Mouse (Mus musculus) heart, embryonic 11.5 days (tissue): Measurements from ENCODE around the gene Depp1. TPM values are rescaled to one million over a fixed set of nuclear protein-coding genes. Genes with fewer than 3 reads are reported as not detected.

Experiments used
- ATAC-seq: fragments of 200-750 bp; cut with Nextera tagmentation; replicated peaks from 2 replicates; pipeline ENCODE4 v1.8.0; 2017; ENCODE audit warnings: moderate library complexity; ENCODE audit not compliant: insufficient number of reproducible peaks, low FRiP score, low TSS enrichment
- H3K27ac ChIP-seq: fragments of 300-500 bp; sonication (generic); 2 replicates; pipeline ENCODE4 v1.5.1; 2014; ENCODE audit warnings: mild to moderate bottlenecking, low read depth, low read length
- H3K27me3 ChIP-seq: fragments of 300-500 bp; sonication (generic); 2 replicates; pipeline ENCODE4 v1.6.1; 2014; ENCODE audit warnings: mild to moderate bottlenecking, low read length, mixed read lengths; ENCODE audit not compliant: control insufficient read depth, insufficient read depth
- H3K36me3 ChIP-seq: fragments of 300-500 bp; sonication (generic); 2 replicates; pipeline ENCODE4 v1.6.1; 2014; ENCODE audit warnings: mild to moderate bottlenecking, low read length, moderate library complexity, mixed read lengths; ENCODE audit not compliant: control insufficient read depth, insufficient read depth
- H3K4me1 ChIP-seq: fragments of 300-500 bp; sonication (generic); 2 replicates; pipeline ENCODE4 v1.6.1; 2014; ENCODE audit warnings: low read length; ENCODE audit not compliant: control insufficient read depth, insufficient read depth
- H3K4me2 ChIP-seq: fragments of 300-500 bp; sonication (generic); 2 replicates; pipeline ENCODE4 v1.6.1; 2014; ENCODE audit warnings: mild to moderate bottlenecking, moderate library complexity
- H3K4me3 ChIP-seq: fragments of 300-500 bp; sonication (generic); 2 replicates; pipeline ENCODE4 v1.5.1; 2014; ENCODE audit warnings: low read depth, low read length
- H3K9ac ChIP-seq: fragments of 300-500 bp; sonication (generic); 2 replicates; pipeline ENCODE4 v1.6.1; 2014; ENCODE audit warnings: mild to moderate bottlenecking, low read depth, low read length, moderate library complexity
- H3K9me3 ChIP-seq: fragments of 300-500 bp; sonication (generic); replicated peaks from 2 replicates; pipeline ENCODE4 v1.6.1; 2016; ENCODE audit warnings: low read length; ENCODE audit not compliant: control insufficient read depth
- WGBS: fragments of 180-500 bp; shearing (Covaris S2); extraction: QIAGEN DNeasy Blood & Tissue Kit; methylation state at CpG from one replicate; pipeline ENCODE4 v1.1.7; 2014; ENCODE audit not compliant: insufficient replicate concordance; 5-methylcytosine and 5-hydroxymethylcytosine counted together
- polyA plus RNA-seq: library from polyadenylated mRNA; unstranded; fragments of >200 nt; fragmentation: Nextera tagmentation; extraction: Ambion mirVana; gene quantifications from 2 replicates; pipeline ENCODE4 v1.2.1, GENCODE M21; 2014

Depp1 gene
- polyA plus RNA-seq, 1 experiment from 2014 or later = 5.9 TPM

DNA sequence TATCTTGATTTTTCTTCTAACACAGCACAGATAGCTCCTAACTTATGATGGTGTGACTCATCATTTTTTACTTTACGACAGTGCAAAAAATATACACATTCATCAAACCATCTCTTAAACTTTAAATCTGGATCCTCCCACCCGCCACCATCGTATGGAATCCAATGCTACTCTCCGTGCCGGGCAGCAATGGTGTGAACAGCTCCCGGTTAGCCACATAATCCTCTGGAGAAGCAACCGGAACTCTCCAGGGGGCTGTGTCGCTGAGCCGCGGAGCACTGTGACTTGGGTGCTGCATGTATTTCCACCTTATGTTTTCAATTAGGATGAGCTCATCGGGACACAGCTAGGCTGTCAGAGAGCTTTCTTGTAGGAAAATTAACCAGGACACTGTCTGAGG, 7.5 kb upstream of the Depp1 start:
- WGBS = 76% methylated on average over 11 of the region's 11 CpGs
- H3K36me3 ChIP-seq = no peaks in the 10 kb centered on the region
- no peak overlapping the region for H3K4me3 ChIP-seq
- no peak overlapping the region for H3K27ac ChIP-seq
- no peaks in the 10 kb centered on the region for H3K27me3 ChIP-seq
- no peaks in the 10 kb centered on the region for H3K9me3 ChIP-seq
- peaks cover 13% of the 10 kb centered on the region for H3K4me1 ChIP-seq
- H3K4me2 ChIP-seq = no peak overlapping the region
- no peak overlapping the region for H3K9ac ChIP-seq
- ATAC-seq = no peak

DNA sequence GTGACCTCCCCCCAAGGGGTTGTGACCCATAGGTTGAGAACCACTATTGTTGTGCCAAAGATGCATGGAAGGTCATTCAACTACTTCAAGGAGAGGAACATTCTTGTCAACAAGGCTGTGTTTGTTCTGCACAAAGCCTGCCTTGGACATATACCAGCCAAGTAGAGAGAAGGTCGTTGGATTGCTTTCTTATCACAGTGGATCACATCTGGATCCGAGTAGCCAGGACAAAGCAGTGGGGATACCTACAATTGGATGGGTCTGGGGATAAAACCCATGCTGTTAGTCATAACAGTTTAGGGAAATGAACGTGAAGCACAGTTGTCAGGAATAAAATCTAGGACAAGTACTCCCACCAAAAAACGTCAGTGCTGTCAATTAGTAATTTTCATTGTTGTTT, 6.5 kb upstream of the Depp1 start:
- Histone ChIP-seq H3K4me1 (peaks cover 13% of the 10 kb centered on the region), H3K27ac (peak overlapping the region; percentile 58; the same call in 1 of the 2 replicates)
- ATAC-seq = no peak

DNA sequence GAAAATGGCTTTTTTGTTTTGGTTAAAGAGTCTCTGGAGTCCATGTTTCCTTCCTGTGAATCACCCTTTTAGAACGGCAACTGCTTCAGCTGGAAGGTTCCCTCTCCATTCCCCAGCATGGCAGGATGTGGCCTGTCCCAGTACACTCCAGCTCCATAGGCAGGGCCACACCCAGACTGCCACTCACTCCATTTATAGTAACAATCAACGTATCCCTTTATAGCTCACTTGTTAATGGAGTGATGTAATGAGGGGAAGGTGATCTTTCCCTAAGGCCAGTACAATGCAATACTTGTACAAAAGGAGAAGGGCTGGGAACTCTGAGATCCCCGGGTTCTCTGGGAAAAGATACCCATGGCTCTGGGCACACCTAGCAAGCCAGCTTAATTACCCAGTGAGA, 6.1 kb upstream of the Depp1 start:
- Histone ChIP-seq H3K9me3 (no peaks in the 10 kb centered on the region), H3K4me2 (no peak overlapping the region), H3K27ac (peak overlapping the region; percentile 58), H3K9ac (no peak overlapping the region), H3K36me3 (no peaks in the 10 kb centered on the region), H3K4me3 (no peak overlapping the region), H3K4me1 (peaks cover 12% of the 10 kb centered on the region), H3K27me3 (no peaks in the 10 kb centered on the region)
- no peak for ATAC-seq
- WGBS = 32% methylated on average over 3 of the region's 3 CpGs

More for the DNA sequence above, 6.5 kb upstream of the Depp1 start:
- Histone ChIP-seq H3K4me2 (no peak overlapping the region), H3K9ac (no peak overlapping the region), H3K9me3 (no peaks in the 10 kb centered on the region), H3K27me3 (no peaks in the 10 kb centered on the region), H3K36me3 (no peaks in the 10 kb centered on the region), H3K4me3 (no peak overlapping the region)
- WGBS = 53% methylated on average over 4 of the region's 4 CpGs

GRCm38 (mm10) chr6:116647763-116648162, 2.6 kb upstream of the Depp1 start:
- no peaks in the 10 kb centered on the region for H3K36me3 ChIP-seq
- no peak for ATAC-seq
- H3K27ac ChIP-seq = no peak overlapping the region
- no peaks in the 10 kb centered on the region for H3K27me3 ChIP-seq
- no peak overlapping the region for H3K9ac ChIP-seq
- peaks cover 23% of the 10 kb centered on the region for H3K4me1 ChIP-seq
- H3K4me3 ChIP-seq = no peak overlapping the region
- 64% methylated on average over 12 of the region's 12 CpGs for WGBS
- no peak overlapping the region for H3K4me2 ChIP-seq
- no peaks in the 10 kb centered on the region for H3K9me3 ChIP-seq

DNA sequence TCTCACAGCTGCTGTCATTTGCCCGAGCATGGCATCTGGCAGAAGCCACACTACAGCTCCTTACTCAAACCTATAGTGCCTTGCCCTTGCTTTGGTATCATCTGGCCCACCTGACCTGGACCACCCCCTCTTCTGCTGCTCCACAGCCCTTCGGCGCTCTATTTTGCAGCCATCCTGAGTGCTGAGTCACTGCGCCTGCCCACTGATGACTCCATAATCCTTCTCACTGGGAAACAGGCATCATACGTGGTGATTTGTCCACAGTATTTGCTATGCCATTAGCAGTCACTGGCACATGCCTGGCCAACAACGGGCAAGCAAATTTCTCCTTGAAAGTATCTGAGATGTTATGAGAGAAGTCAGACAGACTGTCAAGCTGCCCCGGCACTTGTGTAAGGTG, 598 bp upstream of the Depp1 start:
- Histone ChIP-seq H3K4me3 (no peak overlapping the region), H3K27me3 (no peaks in the 10 kb centered on the region), H3K9me3 (no peaks in the 10 kb centered on the region), H3K4me2 (no peak overlapping the region), H3K4me1 (peaks cover 20% of the 10 kb centered on the region), H3K9ac (peak overlapping the region; percentile 16; the same call in 1 of the 2 replicates), H3K36me3 (no peaks in the 10 kb centered on the region), H3K27ac (0 out of 2 replicates have a peak overlapping the region, but pooled peaks have one; percentile 35)
- ATAC-seq = no peak
- 68% methylated on average over 7 of the region's 7 CpGs for WGBS

- peak; percentile 57; the same call in 1 of the 2 replicates for ATAC-seq
- Histone ChIP-seq H3K27ac (no peak overlapping the region), H3K9me3 (no peaks in the 10 kb centered on the region), H3K9ac (peak overlapping the region; percentile 46; the same call in 1 of the 2 replicates), H3K4me2 (peak overlapping the region; percentile 53), H3K36me3 (no peaks in the 10 kb centered on the region), H3K4me1 (peaks cover 15% of the 10 kb centered on the region), H3K27me3 (no peaks in the 10 kb centered on the region), H3K4me3 (no peak overlapping the region)
- 57% methylated on average over 20 of the region's 20 CpGs for WGBS
These were observed 1.2 kb downstream of the Depp1 start for GRCm38 (mm10) chr6:116651437-116652118.

DNA sequence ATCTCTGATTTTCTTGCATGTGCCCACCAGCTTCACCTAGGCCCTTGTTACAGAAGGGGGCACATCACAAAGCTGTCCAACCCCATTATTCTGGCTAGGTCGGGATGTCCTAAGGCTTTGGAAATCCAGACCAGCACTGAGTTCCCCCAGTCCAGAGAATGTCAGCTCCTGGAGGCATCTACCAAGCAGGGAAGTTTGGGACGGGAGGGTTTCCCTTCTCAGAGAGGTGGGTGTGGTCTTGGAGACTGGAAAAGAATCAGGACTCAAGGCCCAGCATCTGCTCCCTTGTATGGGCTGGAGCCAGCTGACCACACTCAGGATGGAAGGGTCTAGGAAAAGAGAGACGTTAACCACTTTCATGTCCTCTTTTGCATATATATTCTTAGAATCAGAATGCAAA, 2.8 kb downstream of the Depp1 start:
- ATAC-seq = no peak
- Histone ChIP-seq H3K9ac (no peak overlapping the region), H3K4me1 (peaks cover 15% of the 10 kb centered on the region), H3K27ac (no peak overlapping the region), H3K4me2 (no peak overlapping the region), H3K36me3 (no peaks in the 10 kb centered on the region), H3K27me3 (no peaks in the 10 kb centered on the region), H3K4me3 (no peak overlapping the region), H3K9me3 (no peaks in the 10 kb centered on the region)
- WGBS = 70% methylated on average over 3 of the region's 3 CpGs

GRCm38 (mm10) chr6:116653684-116654454, 3.5 kb downstream of the Depp1 start:
- no peak overlapping the region for H3K9ac ChIP-seq
- H3K9me3 ChIP-seq = no peaks in the 10 kb centered on the region
- ATAC-seq = no peak
- WGBS = 54% methylated on average over 9 of the region's 9 CpGs
- no peak overlapping the region for H3K4me3 ChIP-seq
- H3K36me3 ChIP-seq = no peaks in the 10 kb centered on the region
- no peak overlapping the region for H3K4me2 ChIP-seq
- no peaks in the 10 kb centered on the region for H3K27me3 ChIP-seq
- no peak overlapping the region for H3K27ac ChIP-seq
- peaks cover 15% of the 10 kb centered on the region for H3K4me1 ChIP-seq
